Mouse (Mus musculus) layer of hippocampus, adult 9-11 months (tissue): Measurements from ENCODE around the gene Elavl1.
A peak's percentile ranks its signal among the peaks of the same experiment; 100 is the strongest.

Source experiments
- DNase-seq: peaks from one replicate; pipeline ENCODE4 v3.0.0; 2022

Gene Elavl1

GRCm38 (mm10) chr8:4320404-4320803 is 4.8 kb downstream of the Elavl1 start:
- no peak for DNase-seq

GRCm38 (mm10) chr8:4319573-4319872 is 5.7 kb downstream of the Elavl1 start:
- no peak for DNase-seq

DNA sequence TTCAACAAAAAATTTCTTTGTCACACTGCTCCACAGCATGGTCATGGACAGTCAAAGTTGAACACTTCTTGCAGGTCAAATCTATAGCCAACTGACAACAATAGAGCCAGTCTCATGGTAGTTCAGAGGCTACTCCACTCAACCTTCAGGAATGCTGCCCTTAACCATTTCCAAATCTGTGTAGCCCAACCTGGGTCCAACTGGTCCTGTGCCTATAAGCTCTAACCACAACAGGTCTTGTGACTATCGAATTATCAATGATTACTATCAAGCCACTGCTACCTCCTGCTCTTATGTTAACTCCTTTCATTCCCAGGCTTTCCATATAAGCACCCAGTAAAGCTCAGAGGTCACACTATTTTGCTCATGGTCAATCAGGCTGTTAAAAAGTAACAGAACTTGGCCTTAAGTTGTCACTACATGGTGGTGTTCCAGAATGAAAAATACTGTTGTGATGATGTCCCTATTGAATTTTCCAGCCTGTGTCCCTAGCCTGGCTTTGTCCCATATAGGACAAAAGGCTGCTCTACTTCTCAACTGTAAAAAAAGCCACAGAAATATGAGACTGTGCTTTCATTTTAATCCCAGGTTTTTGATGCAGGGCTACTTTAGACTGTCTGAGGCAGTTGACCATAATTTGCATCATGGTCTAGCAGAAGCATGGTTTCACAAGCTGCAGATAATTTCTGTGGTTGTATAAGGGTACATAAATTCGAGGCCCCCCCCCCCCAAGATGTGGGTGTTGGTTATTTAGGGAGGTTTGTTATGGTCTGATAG is 6.2 kb downstream of the Elavl1 start:
- no peak for DNase-seq

DNA sequence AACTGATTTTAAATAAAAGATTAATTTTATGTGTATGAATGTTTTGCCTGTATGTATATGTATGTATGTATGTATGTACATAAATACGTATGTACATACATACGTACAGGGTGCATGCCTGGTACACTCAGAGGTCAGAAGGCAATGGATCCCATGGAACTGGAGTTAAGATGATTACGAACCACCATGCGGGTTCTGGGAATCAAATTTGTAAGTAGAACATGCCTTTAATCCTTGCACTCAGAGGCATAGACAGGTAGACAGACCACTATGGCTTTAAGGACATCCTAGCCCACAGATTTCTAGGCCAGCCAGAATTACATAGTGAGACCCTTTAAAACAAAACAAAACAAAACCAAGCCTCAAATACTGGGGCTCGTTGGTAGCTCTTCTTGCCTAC is 7.1 kb downstream of the Elavl1 start:
- DNase-seq: no peak

DNA sequence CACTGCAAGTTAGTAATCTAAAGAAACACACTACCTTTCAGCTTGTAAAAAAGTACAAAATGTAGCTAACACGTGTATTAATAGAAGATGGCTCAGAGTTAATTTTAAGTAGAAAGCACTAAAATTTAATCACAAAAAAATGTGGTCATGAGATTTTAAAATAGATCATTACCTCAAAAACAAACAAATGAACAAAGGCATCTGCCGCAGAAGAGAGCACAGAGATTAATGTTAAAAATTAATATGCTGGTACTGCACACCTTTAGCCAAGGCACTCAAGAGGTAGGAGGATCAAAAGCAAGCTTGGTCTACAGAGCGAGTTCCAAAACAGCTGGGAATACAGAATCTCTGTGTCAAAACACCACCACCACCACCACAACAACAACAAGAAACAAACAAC is 10.4 kb downstream of the Elavl1 start:
- DNase-seq: no peak

- DNase-seq: peak; percentile 41
Measured at GRCm38 (mm10) chr8:4313254-4314124, 11.7 kb downstream of the Elavl1 start.

GRCm38 (mm10) chr8:4312104-4312503 is 13.1 kb downstream of the Elavl1 start:
- DNase-seq: no peak

DNA sequence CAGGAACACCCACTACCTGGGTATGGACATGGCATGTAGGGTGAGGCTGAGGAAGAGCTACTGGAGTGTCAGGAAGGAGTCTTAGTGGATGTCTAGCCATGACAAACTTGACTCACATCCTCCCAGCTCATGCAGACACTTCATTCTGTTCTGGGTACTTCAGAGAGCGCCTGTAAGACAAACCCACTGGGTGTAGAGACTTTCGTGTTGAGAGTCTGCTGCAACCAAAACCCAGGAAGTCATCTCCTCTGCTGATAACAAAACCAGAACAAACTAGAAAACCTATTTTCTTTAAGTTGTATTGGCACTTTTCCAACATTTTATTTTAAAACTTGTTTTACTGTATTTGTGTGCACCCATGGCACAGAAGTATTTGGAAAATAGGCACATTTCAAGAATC is 19.4 kb downstream of the Elavl1 start:
- no peak for DNase-seq

DNA sequence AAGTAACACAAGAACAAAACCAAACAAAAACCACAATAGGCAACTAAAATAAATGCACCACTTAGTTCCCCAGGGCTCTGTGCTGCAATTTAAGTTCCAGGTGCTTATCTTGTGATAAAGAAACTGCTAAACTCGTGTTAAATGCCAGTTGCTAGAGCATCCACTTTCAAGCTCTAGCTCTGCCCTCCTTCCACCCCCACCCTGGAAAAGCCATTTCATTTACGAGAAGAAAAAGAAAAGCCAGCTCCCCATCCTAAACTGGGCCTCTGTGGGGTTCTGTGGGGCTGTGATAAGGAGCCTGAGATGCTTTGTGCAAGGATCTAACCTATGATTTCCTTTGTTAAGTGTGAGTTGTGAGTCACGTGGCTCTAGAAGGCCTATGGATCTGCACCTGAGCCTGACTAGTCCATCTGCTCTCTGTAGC is 21.1 kb downstream of the Elavl1 start:
- DNase-seq: peak; percentile 29

DNA sequence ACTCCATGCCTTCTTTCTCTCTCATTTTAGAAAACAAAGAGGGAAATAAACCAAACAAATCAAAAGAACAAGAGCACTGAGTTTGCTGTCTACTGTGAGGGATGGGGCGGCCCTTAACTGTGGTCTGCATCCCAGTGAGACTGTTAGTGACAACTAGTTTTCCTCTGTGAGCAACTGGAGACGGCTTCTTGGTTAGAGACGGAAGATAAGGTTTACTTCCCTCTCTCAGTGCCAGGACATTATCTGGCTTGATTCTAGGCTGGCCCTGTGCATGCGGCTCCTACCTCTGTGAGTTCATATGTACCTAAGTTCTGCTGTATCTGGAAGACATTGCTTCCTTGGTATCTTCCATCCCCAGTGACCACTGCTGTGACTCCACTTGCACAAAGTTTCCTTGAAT is 27.4 kb downstream of the Elavl1 start:
- DNase-seq: no peak

- no peak for DNase-seq
Measured at GRCm38 (mm10) chr8:4292738-4293137, 32.5 kb downstream of the Elavl1 start.

DNA sequence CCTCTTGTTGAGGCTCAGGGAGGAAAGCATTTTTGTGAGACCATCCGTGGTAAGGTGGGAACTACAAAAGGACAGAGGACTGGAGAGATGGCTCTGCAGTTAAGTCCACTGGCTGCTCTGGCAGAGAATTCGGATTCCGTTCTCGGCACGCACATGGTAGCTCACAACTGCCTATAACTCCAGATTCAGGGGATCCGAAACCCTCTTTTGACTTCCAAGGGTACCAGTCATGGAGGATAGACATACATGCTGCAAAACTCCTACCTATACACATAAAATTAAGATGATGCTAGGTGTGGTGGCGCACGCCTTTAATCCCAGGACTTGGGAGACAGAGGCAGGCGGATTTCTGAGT is 49.1 kb downstream of the Elavl1 start:
- DNase-seq: no peak

GRCm38 (mm10) chr8:4275275-4276110 is 49.7 kb downstream of the Elavl1 start, which contains the start of gene Timm44:
Timm44 (minus strand) TSS chr8:4275913.
- peak; percentile 97 for DNase-seq

DNA sequence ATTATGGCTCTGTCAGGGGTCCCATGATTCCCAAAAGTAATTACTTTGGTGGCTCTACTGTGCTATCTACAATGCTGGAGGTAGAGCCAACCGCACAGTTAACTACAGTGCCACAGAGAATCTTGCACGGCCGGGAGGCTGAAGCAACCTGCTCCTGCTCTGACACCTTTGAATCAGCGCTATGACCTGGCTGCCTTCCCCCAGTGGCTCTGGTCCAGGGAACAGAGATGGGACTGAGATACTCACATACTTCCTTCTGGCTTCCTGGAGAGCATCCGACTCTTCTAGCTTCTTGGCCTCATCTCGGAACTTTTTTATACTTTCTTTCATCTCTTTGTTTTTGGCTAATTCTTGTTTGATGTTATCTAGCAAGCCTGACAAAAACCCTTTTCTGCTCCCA is 55.6 kb downstream of the Elavl1 start:
- DNase-seq: no peak

DNA sequence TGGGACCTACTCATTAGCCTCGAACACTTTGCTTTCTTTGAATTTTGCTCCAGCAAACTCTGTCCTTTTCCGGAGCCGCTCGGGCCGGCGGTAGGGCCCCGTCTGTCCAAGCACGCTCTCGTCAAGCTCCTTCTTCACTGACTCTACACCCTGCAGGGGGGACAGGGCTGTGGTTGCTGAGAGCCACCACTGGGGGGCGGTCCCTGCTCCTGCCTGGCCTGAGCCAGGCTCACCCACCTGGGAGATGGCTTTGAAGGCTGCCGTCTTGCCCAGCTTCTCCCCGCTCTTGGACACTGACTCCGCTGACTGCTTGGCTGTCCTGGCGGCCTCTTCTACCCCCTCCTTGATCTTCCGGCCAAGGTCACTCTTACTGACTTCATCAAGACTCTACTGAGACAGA is 57.6 kb downstream of the Elavl1 start:
- no peak for DNase-seq

DNA sequence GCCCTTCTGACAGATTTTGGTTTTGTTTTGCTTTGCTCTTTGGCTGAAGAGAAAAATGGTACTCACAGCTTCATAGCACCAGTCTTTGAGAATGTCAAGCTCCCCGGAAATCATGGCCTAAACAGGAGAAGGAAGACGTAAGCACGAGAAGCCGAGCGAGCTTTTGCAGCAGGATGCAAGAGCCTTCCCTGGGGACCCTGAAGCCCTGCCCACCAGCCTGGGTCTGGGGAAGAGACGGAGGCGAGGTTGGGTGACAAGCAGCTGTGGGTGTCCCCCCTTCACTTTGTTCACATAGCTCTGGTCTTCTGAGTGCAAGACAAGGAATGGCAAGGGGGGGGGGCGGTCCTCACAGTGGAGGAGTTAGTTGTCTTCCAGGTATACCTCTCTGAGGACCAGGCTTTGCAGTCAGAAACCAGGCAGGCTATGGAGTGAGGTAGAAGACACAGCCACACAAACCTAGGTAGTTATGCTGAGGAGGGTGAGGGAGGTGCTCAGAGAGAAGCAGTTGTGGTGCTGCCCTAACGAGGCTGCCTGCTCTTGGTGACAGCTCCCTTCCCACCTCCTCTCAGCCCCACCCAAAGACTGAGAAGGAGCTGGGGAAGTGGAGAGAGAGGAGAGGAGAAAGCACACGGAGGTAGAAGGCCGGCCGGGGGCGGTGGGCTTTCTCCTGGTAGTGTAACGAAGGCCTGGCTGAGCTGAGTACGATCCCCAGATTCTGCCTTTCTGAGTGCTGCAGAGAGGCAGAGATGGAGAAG is 59.9 kb downstream of the Elavl1 start:
- DNase-seq: no peak

GRCm38 (mm10) chr8:4263105-4263791 is 62.0 kb downstream of the Elavl1 start:
- DNase-seq: no peak

- no peak for DNase-seq
Measured at GRCm38 (mm10) chr8:4259805-4260170, 65.4 kb downstream of the Elavl1 start.

- DNase-seq: peak; percentile 95
Measured at GRCm38 (mm10) chr8:4259125-4259804, 65.9 kb downstream of the Elavl1 start, which contains the start of gene Ctxn1. Ctxn1 (minus strand) TSS chr8:4259274.

DNA sequence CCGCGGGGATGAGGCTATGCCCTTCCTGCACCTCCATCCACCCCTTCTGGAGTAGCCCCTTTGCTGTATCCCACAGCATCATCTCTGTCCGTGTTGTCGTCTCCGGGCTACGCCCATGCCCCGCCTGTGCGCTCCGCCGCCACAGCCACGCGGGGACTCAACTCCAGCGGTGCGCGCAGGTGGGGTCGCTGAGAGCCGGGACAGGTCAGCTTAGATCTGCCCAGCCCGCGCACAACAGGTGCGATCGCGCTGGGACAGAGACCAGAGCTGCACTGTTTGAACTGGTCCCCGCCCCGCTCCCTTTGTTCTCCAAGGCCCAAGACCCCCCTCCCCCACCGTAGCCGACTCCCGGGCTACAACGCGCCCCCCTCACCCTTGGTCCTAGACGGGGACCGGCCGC is 66.5 kb downstream of the Elavl1 start:
- DNase-seq: no peak

DNA sequence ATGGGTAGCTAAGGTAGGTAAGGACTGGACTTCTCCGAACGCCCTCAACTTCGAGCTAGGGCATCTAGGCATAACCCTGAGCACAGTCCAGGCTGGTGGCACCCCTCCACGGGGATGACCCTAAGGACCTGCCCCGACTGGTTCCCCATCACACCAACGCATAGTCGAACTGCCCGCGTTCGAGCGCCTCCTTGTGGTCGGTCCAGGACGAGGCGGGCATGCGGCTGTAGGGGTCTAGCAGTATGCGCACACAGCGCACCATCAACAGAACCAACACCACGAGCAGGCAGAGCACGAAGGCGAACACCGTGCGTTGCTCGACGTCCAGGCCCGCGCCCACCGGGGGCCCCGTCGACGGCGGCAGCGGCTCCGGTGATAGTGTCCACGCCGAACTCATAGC is 67.0 kb downstream of the Elavl1 start:
- DNase-seq: peak; percentile 83
